Mouse (Mus musculus): ENCODE results near the gene Plcb4. TPM values are rescaled to one million over a fixed set of nuclear protein-coding genes. Genes with fewer than 3 reads are reported as not detected.

Plcb4 gene
- polyA plus RNA-seq, 1 experiment from 2014 or later = 19.4 TPM

DNA sequence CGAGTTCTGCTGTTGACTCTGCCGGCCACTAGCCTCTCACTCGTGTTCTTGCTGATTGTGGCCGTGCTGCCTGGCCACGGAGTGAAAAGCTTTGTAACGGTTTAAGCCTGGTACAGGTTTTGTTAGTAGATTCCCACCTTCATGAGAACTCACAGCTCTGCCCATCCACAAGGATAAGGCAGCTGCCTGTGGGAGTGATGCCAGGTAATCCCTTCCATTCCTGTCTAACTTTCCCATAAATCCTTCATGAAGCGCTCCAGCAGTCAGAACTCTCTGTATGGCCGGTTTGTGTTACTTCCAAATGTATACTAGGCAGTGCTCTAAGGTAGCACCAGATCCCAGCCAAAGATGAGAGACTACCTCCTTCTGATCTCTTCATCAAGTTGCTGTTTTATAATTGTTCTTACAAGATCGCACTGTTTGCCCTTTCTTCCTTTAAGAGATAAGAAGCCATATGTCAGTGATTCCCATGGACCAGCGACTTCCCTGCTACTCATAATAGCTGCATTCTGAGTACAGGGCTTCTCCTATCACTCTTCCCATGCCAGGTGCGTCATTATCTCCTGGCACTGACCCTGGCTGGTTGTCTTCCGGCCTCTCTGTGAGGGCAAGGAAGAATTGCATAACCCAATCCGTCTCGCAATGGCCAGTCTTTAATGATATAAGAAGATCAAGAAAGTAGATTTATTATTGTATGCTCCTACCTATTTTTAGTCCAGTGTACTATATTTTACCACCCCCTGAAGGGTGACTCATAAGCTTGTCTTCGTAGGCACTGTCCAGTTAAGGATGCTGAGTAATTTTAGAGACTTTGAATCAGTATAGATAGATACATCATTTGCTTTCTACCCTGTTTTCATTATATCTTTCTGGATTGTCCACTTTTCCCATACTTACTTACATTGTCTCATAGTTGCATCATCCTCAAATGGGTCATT is 147.2 kb downstream of the Plcb4 start:
- H3K27me3 ChIP-seq = no peaks in the 10 kb centered on the region
- H3K4me1 ChIP-seq = peaks cover 5% of the 10 kb centered on the region; the same call in 1 of the 2 replicates
- no peak overlapping the region for H3K9ac ChIP-seq
- H3K27ac ChIP-seq = no peak overlapping the region
- H3K4me2 ChIP-seq = no peak overlapping the region
- ATAC-seq = no peak
- no peaks in the 10 kb centered on the region for H3K9me3 ChIP-seq (replicated peaks)
- H3K36me3 ChIP-seq (ENCODE audit: poor library complexity, severe bottlenecking) = no peaks in the 10 kb centered on the region
- H3K4me3 ChIP-seq = no peak overlapping the region
- 91% methylated on average over 15 of the region's 15 CpGs for WGBS

DNA sequence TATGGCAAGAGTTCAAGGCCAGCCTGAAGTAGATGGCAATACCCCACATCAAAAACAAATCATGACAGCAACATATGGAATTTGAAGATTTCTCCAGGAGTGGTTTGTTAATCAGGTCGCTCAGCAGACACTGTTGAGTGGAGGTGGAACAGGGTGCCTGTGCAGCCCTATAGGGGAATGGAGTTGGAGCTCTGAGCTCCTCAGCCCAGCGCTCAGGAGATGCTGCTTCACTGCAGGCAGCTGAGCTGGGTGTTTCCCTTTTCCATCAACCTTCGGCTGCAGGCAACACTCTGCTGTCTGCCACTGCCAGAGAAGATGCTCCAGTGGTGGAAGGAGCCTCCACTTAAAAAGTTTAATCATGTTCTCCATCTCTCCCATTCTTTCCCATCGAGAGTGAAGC is 149.5 kb downstream of the Plcb4 start:
- H3K27ac ChIP-seq = no peak overlapping the region
- H3K27me3 ChIP-seq = no peaks in the 10 kb centered on the region
- no peaks in the 10 kb centered on the region for H3K9me3 ChIP-seq (replicated peaks)
- no peaks in the 10 kb centered on the region for H3K36me3 ChIP-seq (ENCODE audit: poor library complexity, severe bottlenecking)
- H3K4me2 ChIP-seq = no peak overlapping the region
- H3K4me3 ChIP-seq = no peak overlapping the region
- 78% methylated on average over 4 of the region's 4 CpGs for WGBS
- no peak overlapping the region for H3K9ac ChIP-seq
- H3K4me1 ChIP-seq = no peaks in the 10 kb centered on the region
- ATAC-seq = no peak

DNA sequence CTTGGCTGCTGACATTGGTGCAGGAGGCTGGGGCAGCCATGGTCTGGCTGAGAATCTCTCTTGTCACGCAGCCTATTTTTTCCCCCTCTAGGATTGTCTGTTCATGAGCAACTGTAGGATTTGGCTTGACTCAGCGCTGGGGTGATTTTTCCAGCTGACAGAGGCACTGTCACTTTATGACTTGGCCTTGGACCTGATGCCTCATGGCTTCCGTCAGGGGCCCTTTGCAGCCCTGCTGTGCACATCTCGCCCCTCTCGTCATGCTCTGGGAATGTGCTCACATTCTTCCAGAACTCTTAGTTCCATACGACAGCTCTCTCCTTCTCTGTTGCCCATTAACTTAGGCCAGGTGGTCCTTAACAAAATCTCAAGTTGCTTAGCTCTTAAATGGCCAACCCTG is 152.0 kb downstream of the Plcb4 start:
- H3K4me3 ChIP-seq = no peak overlapping the region
- H3K27me3 ChIP-seq = no peaks in the 10 kb centered on the region
- no peaks in the 10 kb centered on the region for H3K36me3 ChIP-seq (ENCODE audit: poor library complexity, severe bottlenecking)
- H3K9me3 ChIP-seq (replicated peaks) = no peaks in the 10 kb centered on the region
- WGBS = 81% methylated on average over 6 of the region's 6 CpGs
- no peak for ATAC-seq
- H3K4me1 ChIP-seq = no peaks in the 10 kb centered on the region
- H3K9ac ChIP-seq = no peak overlapping the region
- no peak overlapping the region for H3K4me2 ChIP-seq
- no peak overlapping the region for H3K27ac ChIP-seq

- no peaks in the 10 kb centered on the region for H3K4me1 ChIP-seq
- no peaks in the 10 kb centered on the region for H3K36me3 ChIP-seq (ENCODE audit: poor library complexity, severe bottlenecking)
- H3K27ac ChIP-seq = no peak overlapping the region
- 90% methylated on average over 5 of the region's 5 CpGs for WGBS
- ATAC-seq = no peak
- H3K9me3 ChIP-seq (replicated peaks) = no peaks in the 10 kb centered on the region
- no peak overlapping the region for H3K4me2 ChIP-seq
- H3K27me3 ChIP-seq = no peaks in the 10 kb centered on the region
- no peak overlapping the region for H3K4me3 ChIP-seq
- no peak overlapping the region for H3K9ac ChIP-seq
Measured at GRCm38 (mm10) chr2:135811453-135812101, 152.8 kb downstream of the Plcb4 start.

GRCm38 (mm10) chr2:135812701-135813246 is 154.0 kb downstream of the Plcb4 start:
- Histone ChIP-seq H3K4me1 (no peaks in the 10 kb centered on the region), H3K9ac (no peak overlapping the region), H3K27ac (no peak overlapping the region), H3K4me3 (no peak overlapping the region), H3K9me3 (replicated peaks) (no peaks in the 10 kb centered on the region), H3K36me3 (ENCODE audit: poor library complexity, severe bottlenecking) (no peaks in the 10 kb centered on the region), H3K27me3 (no peaks in the 10 kb centered on the region), H3K4me2 (no peak overlapping the region)
- 95% methylated on average over 8 of the region's 8 CpGs for WGBS
- no peak for ATAC-seq

- H3K27me3 ChIP-seq = no peaks in the 10 kb centered on the region
- H3K9ac ChIP-seq = no peak overlapping the region
- H3K4me3 ChIP-seq = no peak overlapping the region
- WGBS = 63% methylated on average over 2 of the region's 2 CpGs
- no peak overlapping the region for H3K27ac ChIP-seq
- H3K4me2 ChIP-seq = no peak overlapping the region
- no peaks in the 10 kb centered on the region for H3K4me1 ChIP-seq
- no peak for ATAC-seq
- no peaks in the 10 kb centered on the region for H3K9me3 ChIP-seq (replicated peaks)
- no peaks in the 10 kb centered on the region for H3K36me3 ChIP-seq (ENCODE audit: poor library complexity, severe bottlenecking)
Measured at GRCm38 (mm10) chr2:135820691-135821090, 161.9 kb downstream of the Plcb4 start.

GRCm38 (mm10) chr2:135823690-135824089 is 164.9 kb downstream of the Plcb4 start:
- H3K27me3 ChIP-seq = no peaks in the 10 kb centered on the region
- no peaks in the 10 kb centered on the region for H3K36me3 ChIP-seq (ENCODE audit: poor library complexity, severe bottlenecking)
- H3K4me2 ChIP-seq = no peak overlapping the region
- no peak overlapping the region for H3K9ac ChIP-seq
- no peaks in the 10 kb centered on the region for H3K9me3 ChIP-seq (replicated peaks)
- ATAC-seq = no peak
- H3K4me3 ChIP-seq = no peak overlapping the region
- WGBS = 100% methylated on average over 1 of the region's 1 CpGs
- H3K4me1 ChIP-seq = no peaks in the 10 kb centered on the region
- no peak overlapping the region for H3K27ac ChIP-seq

- Histone ChIP-seq H3K4me2 (no peak overlapping the region), H3K4me1 (no peaks in the 10 kb centered on the region), H3K9me3 (replicated peaks) (no peaks in the 10 kb centered on the region), H3K36me3 (ENCODE audit: poor library complexity, severe bottlenecking) (no peaks in the 10 kb centered on the region), H3K27me3 (no peaks in the 10 kb centered on the region), H3K9ac (no peak overlapping the region), H3K4me3 (no peak overlapping the region), H3K27ac (no peak overlapping the region)
- WGBS = 91% methylated on average over 1 of the region's 1 CpGs
- ATAC-seq = no peak
Measured at GRCm38 (mm10) chr2:135824757-135825156, 165.9 kb downstream of the Plcb4 start.

- no peaks in the 10 kb centered on the region for H3K36me3 ChIP-seq (ENCODE audit: poor library complexity, severe bottlenecking)
- no peak overlapping the region for H3K4me3 ChIP-seq
- no peaks in the 10 kb centered on the region for H3K9me3 ChIP-seq (replicated peaks)
- H3K4me1 ChIP-seq = no peaks in the 10 kb centered on the region
- WGBS = 84% methylated on average over 2 of the region's 2 CpGs
- no peaks in the 10 kb centered on the region for H3K27me3 ChIP-seq
- H3K4me2 ChIP-seq = no peak overlapping the region
- no peak overlapping the region for H3K9ac ChIP-seq
- no peak overlapping the region for H3K27ac ChIP-seq
- no peak for ATAC-seq
Measured at GRCm38 (mm10) chr2:135825645-135826044, 166.8 kb downstream of the Plcb4 start.

DNA sequence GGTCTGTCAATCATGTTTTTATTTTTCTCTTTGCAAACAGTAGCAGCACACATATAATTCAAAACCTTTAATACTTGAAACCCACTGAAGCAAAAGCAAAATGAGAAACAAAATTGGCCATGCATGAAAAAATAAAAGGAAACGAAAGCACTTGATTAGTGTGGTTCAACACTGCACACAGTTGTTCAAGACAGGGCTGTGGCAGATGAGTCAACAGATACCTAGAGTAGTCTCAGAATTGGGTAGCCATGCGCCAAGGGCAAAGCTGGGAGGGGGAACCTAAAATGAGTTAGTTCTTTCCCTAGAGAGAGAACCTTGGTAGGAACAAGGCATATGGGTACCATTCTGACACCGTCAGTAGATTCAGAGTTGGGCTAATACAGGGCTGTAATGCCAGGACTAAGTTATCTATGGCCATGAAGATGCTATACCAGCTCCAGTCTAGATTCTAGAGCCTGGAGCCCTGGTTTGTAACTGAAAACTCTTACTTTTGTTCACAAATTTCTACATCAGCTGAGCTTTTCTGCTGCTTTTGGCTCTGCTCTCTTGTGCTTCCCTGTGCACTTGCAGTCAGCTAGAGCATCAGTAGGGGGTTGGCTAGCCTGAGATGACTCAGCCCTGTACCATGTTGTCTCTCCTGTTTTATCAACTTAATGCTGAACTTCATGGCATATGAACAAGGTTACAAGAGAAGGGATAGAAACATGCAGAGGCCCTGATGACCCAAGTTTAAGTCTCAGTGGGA is 168.0 kb downstream of the Plcb4 start:
- Histone ChIP-seq H3K36me3 (ENCODE audit: poor library complexity, severe bottlenecking) (no peaks in the 10 kb centered on the region), H3K9ac (no peak overlapping the region), H3K9me3 (replicated peaks) (no peaks in the 10 kb centered on the region), H3K4me1 (no peaks in the 10 kb centered on the region), H3K27me3 (no peaks in the 10 kb centered on the region), H3K27ac (no peak overlapping the region), H3K4me2 (no peak overlapping the region), H3K4me3 (no peak overlapping the region)
- WGBS = 85% methylated on average over 3 of the region's 3 CpGs
- ATAC-seq = no peak

DNA sequence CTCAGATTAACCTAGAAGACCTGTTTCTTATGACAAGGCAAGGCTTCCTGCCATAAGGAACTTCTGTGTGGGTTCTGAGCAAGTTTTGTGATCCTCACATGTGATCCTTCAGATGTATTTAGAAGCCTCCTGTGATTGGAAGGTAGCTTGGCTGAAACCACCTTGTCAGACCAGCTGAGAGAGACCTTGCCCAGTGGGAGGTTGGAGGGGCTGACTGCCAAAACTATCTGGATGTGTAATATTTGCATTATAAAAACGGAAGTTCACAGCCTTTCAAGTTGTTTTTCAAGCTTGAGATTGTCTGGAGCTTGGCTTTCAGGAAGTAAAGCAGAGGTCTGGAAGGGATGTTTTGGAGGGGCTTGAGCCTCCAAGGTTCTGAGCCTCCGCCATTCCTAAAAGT is 169.6 kb downstream of the Plcb4 start:
- H3K36me3 ChIP-seq (ENCODE audit: poor library complexity, severe bottlenecking) = no peaks in the 10 kb centered on the region
- H3K4me1 ChIP-seq = no peaks in the 10 kb centered on the region
- H3K9me3 ChIP-seq (replicated peaks) = no peaks in the 10 kb centered on the region
- H3K27me3 ChIP-seq = no peaks in the 10 kb centered on the region
- WGBS = 76% methylated on average over 2 of the region's 2 CpGs
- H3K27ac ChIP-seq = no peak overlapping the region
- H3K4me2 ChIP-seq = no peak overlapping the region
- no peak overlapping the region for H3K4me3 ChIP-seq
- no peak for ATAC-seq
- H3K9ac ChIP-seq = no peak overlapping the region

- Histone ChIP-seq H3K4me1 (no peaks in the 10 kb centered on the region), H3K9ac (no peak overlapping the region), H3K27me3 (no peaks in the 10 kb centered on the region), H3K4me3 (no peak overlapping the region), H3K9me3 (replicated peaks) (no peaks in the 10 kb centered on the region), H3K27ac (no peak overlapping the region), H3K4me2 (no peak overlapping the region), H3K36me3 (ENCODE audit: poor library complexity, severe bottlenecking) (no peaks in the 10 kb centered on the region)
- no peak for ATAC-seq
- WGBS = 95% methylated on average over 3 of the region's 3 CpGs
Measured at GRCm38 (mm10) chr2:135833743-135834142, 174.9 kb downstream of the Plcb4 start.

All from forebrain, embryonic 13.5 days (tissue).